Mouse (Mus musculus): ENCODE data around the gene Zfp692.

Zfp692 gene

GRCm38 (mm10) chr11:58306860-58307308, at the start of gene Zfp692:
Gene Zfp692 (plus strand): TSS chr11:58307069.
- DNase-seq: peak; percentile 97

- no peak for DNase-seq
Observed at GRCm38 (mm10) chr11:58257816-58258215, 49.1 kb upstream of the Zfp692 start.

- no peak for DNase-seq
Observed at GRCm38 (mm10) chr11:58260156-58260555, 46.7 kb upstream of the Zfp692 start.

GRCm38 (mm10) chr11:58261826-58262225, 45.0 kb upstream of the Zfp692 start:
- no peak for DNase-seq

GRCm38 (mm10) chr11:58262336-58262735, 44.5 kb upstream of the Zfp692 start:
- no peak for DNase-seq

- no peak for DNase-seq
Observed at GRCm38 (mm10) chr11:58263516-58263915, 43.4 kb upstream of the Zfp692 start.

- DNase-seq: no peak
Observed at GRCm38 (mm10) chr11:58264546-58264945, 42.3 kb upstream of the Zfp692 start.

- no peak for DNase-seq
Observed at GRCm38 (mm10) chr11:58268285-58268684, 38.6 kb upstream of the Zfp692 start.

GRCm38 (mm10) chr11:58274572-58274971, 32.3 kb upstream of the Zfp692 start, which contains the start of gene 4930438A08Rik:
Gene 4930438A08Rik (plus strand): TSS chr11:58274799.
- no peak for DNase-seq

GRCm38 (mm10) chr11:58275756-58276155, 31.1 kb upstream of the Zfp692 start:
- DNase-seq: no peak

GRCm38 (mm10) chr11:58281970-58282496, 24.8 kb upstream of the Zfp692 start:
- DNase-seq: no peak

- no peak for DNase-seq
Observed at GRCm38 (mm10) chr11:58282518-58282917, 24.4 kb upstream of the Zfp692 start.

GRCm38 (mm10) chr11:58289992-58290682, 16.7 kb upstream of the Zfp692 start:
- no peak for DNase-seq

GRCm38 (mm10) chr11:58290812-58291211, 16.1 kb upstream of the Zfp692 start:
- DNase-seq: no peak

GRCm38 (mm10) chr11:58292791-58293190, 14.1 kb upstream of the Zfp692 start:
- no peak for DNase-seq

- no peak for DNase-seq
Observed at GRCm38 (mm10) chr11:58297396-58297795, 9.5 kb upstream of the Zfp692 start.

GRCm38 (mm10) chr11:58301057-58301456, 5.8 kb upstream of the Zfp692 start:
- peak; percentile 81 for DNase-seq

- DNase-seq: peak; percentile 99
Observed at GRCm38 (mm10) chr11:58301837-58302754, 4.8 kb upstream of the Zfp692 start.

GRCm38 (mm10) chr11:58302774-58303445, 4.0 kb upstream of the Zfp692 start:
- no peak for DNase-seq

GRCm38 (mm10) chr11:58303594-58303993, 3.3 kb upstream of the Zfp692 start:
- DNase-seq: peak; percentile 38

- peak; percentile 44 for DNase-seq
Observed at GRCm38 (mm10) chr11:58305299-58305698, 1.6 kb upstream of the Zfp692 start.

GRCm38 (mm10) chr11:58307411-58308080, 677 bp downstream of the Zfp692 start:
- DNase-seq: peak; percentile 75
